Mouse (Mus musculus): ENCODE data around the gene Car9. TPM values are rescaled to one million over a fixed set of nuclear protein-coding genes. Genes with fewer than 3 reads are reported as not detected.

Gene Car9
- total and polyA plus RNA-seq, 3 experiments, result 0.77 to 3.3 TPM; not detected in 1

GRCm38 (mm10) chr4:43476604-43477003 lies 30.2 kb upstream of the Car9 start:
- H3K36me3 ChIP-seq (ENCODE audit: control insufficient read depth in 1 of 2, insufficient read depth in 2 of 2, low read length in 2 of 2), result peaks cover 0 to 1% of the 10 kb centered on the region in 2 experiments; a peak in 1 of 4 replicates
- H3K27me3 ChIP-seq (ENCODE audit: control insufficient read depth in 1 of 2, insufficient read depth in 2 of 2, low read length in 2 of 2), result no peaks in the 10 kb centered on the region
- no peak overlapping the region for H3K4me3 ChIP-seq (ENCODE audit: control insufficient read depth in 1 of 2, insufficient read depth in 1 of 2, low read depth in 2 of 2, low read length in 2 of 2)
- H3K27ac ChIP-seq (ENCODE audit: control insufficient read depth, low read depth, low read length), result no peak overlapping the region
- H3K9ac ChIP-seq (ENCODE audit: control insufficient read depth, low read depth, low read length, poor library complexity, severe bottlenecking), result no peak overlapping the region
- no peaks in the 10 kb centered on the region for H3K9me3 ChIP-seq (replicated peaks; ENCODE audit: insufficient read depth, low read length)
- H3K79me2 ChIP-seq (ENCODE audit: control insufficient read depth, insufficient read depth, low read length, poor library complexity), result no peaks in the 10 kb centered on the region
- TF ChIP-seq SMC3 (IDR thresholded peaks at IDR 0.05; ENCODE audit: low read depth, low read length), result 0 out of 2 replicates have a peak, but pooled peaks have one; percentile 27
- TF ChIP-seq POLR2AphosphoS5 (IDR thresholded peaks at IDR 0.05; ENCODE audit: borderline replicate concordance, low read depth, low read length), result no peak
- TF ChIP-seq E2F4 (IDR thresholded peaks at IDR 0.05; ENCODE audit: borderline replicate concordance, low read depth, low read length), result no peak
- peak in 2 of 3 experiments; percentile 31 to 42; a peak in 5 of 6 replicates for TF ChIP-seq CTCF (IDR thresholded peaks at IDR 0.05 in 2 of 3, conservative IDR thresholded peaks at IDR 0.05 in 1 of 3; ENCODE audit: control insufficient read depth in 1 of 3, insufficient read depth in 1 of 3, low read depth in 2 of 3, low read length in 3 of 3, poor library complexity in 1 of 3, severe bottlenecking in 1 of 3)
- TF ChIP-seq ZC3H11A (IDR thresholded peaks at IDR 0.05; ENCODE audit: low read depth, low read length), result no peak
- TF ChIP-seq MAZ (IDR thresholded peaks at IDR 0.05; ENCODE audit: low read depth, low read length), result no peak
- DNase-seq (ENCODE audit: low read depth, low spot score), result peak; percentile 47
- peaks cover 0 to 6% of the 10 kb centered on the region in 2 experiments; a peak in 2 of 4 replicates for H3K4me1 ChIP-seq (ENCODE audit: control insufficient read depth in 1 of 2, insufficient read depth in 2 of 2, low read length in 2 of 2)

DNA sequence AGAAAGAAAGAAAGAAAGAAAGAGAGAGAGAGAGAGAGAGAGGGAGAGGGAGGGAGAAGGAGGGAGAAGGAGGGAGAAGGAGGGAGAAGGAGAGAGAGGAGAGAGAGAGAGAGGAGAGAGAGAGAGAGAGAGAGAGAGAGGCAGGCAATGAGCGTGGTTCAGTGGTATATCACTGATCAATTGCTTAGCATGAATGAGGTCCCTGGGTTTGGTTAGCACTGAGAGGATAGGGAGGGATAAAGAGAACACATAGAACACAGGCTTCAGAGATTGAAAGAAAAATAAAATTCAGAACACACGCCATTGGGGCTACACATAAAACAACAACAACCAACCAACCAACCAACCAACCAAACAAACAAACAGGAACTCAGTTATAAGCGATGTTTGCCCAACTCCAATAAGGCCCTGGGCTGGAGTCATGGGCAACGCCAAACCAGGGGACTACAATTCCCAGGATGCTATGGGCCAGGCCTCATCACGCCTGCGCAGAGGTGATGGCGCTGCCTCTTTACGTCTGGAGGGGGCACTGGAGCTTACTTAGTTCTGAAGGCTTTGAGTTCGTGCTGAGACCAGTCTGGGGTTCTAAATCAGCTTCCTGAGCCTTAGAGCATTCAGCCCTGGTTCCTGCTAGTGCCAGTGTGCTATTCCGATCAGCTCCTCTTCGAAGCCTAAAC lies 28.8 kb upstream of the Car9 start:
- Histone ChIP-seq H3K36me3 (ENCODE audit: control insufficient read depth in 1 of 2, insufficient read depth in 2 of 2, low read length in 2 of 2) (peaks cover 0 to 11% of the 10 kb centered on the region in 2 experiments; a peak in 2 of 4 replicates), H3K27ac (ENCODE audit: control insufficient read depth, low read depth, low read length) (peak overlapping the region; percentile 82), H3K9ac (ENCODE audit: control insufficient read depth, low read depth, low read length, poor library complexity, severe bottlenecking) (peak overlapping the region; percentile 45), H3K4me3 (ENCODE audit: control insufficient read depth in 1 of 2, insufficient read depth in 1 of 2, low read depth in 2 of 2, low read length in 2 of 2) (peak overlapping the region; percentile 62 to 82), H3K79me2 (ENCODE audit: control insufficient read depth, insufficient read depth, low read length, poor library complexity) (no peaks in the 10 kb centered on the region), H3K27me3 (ENCODE audit: control insufficient read depth in 1 of 2, insufficient read depth in 2 of 2, low read length in 2 of 2) (no peaks in the 10 kb centered on the region), H3K4me1 (ENCODE audit: control insufficient read depth in 1 of 2, insufficient read depth in 2 of 2, low read length in 2 of 2) (peaks cover 0 to 17% of the 10 kb centered on the region in 2 experiments; a peak in 2 of 4 replicates), H3K9me3 (replicated peaks; ENCODE audit: insufficient read depth, low read length) (no peaks in the 10 kb centered on the region)
- peak; percentile 97 for DNase-seq (ENCODE audit: low read depth, low spot score)
- TF ChIP-seq MYC (IDR thresholded peaks at IDR 0.05; ENCODE audit: low read depth, low read length), result peak; percentile 9; the same call in 1 of the 2 replicates
- no peak for TF ChIP-seq RCOR1 (IDR thresholded peaks at IDR 0.05; ENCODE audit: low read depth, low read length)
- no peak for TF ChIP-seq USF2 (IDR thresholded peaks at IDR 0.05; ENCODE audit: borderline replicate concordance in 1 of 2, insufficient read depth in 1 of 2, low read depth in 1 of 2, low read length in 2 of 2)
- no peak for TF ChIP-seq GATA1 (IDR thresholded peaks at IDR 0.05; ENCODE audit: low read depth, low read length)
- no peak for TF ChIP-seq MEF2A (IDR thresholded peaks at IDR 0.05; ENCODE audit: extremely low read depth, insufficient replicate concordance, low read depth, low read length, poor library complexity, severe bottlenecking)
- peak; percentile 44; the same call in 1 of the 2 replicates for TF ChIP-seq TCF12 (IDR thresholded peaks at IDR 0.05; ENCODE audit: low read depth, low read length)
- TF ChIP-seq HCFC1 (IDR thresholded peaks at IDR 0.05; ENCODE audit: low read depth, low read length), result peak; percentile 96
- no peak for TF ChIP-seq ZNF384 (IDR thresholded peaks at IDR 0.05; ENCODE audit: low read depth, low read length)
- no peak for TF ChIP-seq ETS1 (IDR thresholded peaks at IDR 0.05; ENCODE audit: low read depth, low read length)
- no peak for TF ChIP-seq TAL1 (IDR thresholded peaks at IDR 0.05; ENCODE audit: low read length)
- no peak for TF ChIP-seq UBTF (IDR thresholded peaks at IDR 0.05; ENCODE audit: borderline replicate concordance, insufficient read depth, low read depth, low read length)
- no peak for TF ChIP-seq EP300 (IDR thresholded peaks at IDR 0.05; ENCODE audit: low read depth in 1 of 2, low read length in 2 of 2)
- peak; percentile 40; the same call in 1 of the 2 replicates for TF ChIP-seq SIN3A (IDR thresholded peaks at IDR 0.05; ENCODE audit: low read length)
- no peak for TF ChIP-seq MYB (IDR thresholded peaks at IDR 0.05; ENCODE audit: low read depth, low read length)
- no peak; the same call in 1 of the 2 replicates for TF ChIP-seq RAD21 (IDR thresholded peaks at IDR 0.05; ENCODE audit: low read depth, low read length)
- peak in 1 of 2 experiments; percentile 83; a peak in 2 of 4 replicates for TF ChIP-seq POLR2A (IDR thresholded peaks at IDR 0.05; ENCODE audit: control insufficient read depth in 1 of 2, insufficient read depth in 1 of 2, low read depth in 1 of 2, low read length in 2 of 2, poor library complexity in 1 of 2)
- TF ChIP-seq NELFE (IDR thresholded peaks at IDR 0.05; ENCODE audit: low read depth, low read length), result peak; percentile 82
- TF ChIP-seq MXI1 (IDR thresholded peaks at IDR 0.05; ENCODE audit: low read depth, low read length), result no peak
- no peak for TF ChIP-seq MAFK (IDR thresholded peaks at IDR 0.05; ENCODE audit: borderline replicate concordance, low read depth, low read length)
- TF ChIP-seq MAX (IDR thresholded peaks at IDR 0.05; ENCODE audit: low read length), result no peak
- TF ChIP-seq BHLHE40 (IDR thresholded peaks at IDR 0.05; ENCODE audit: borderline replicate concordance, low read depth, low read length), result no peak
- TF ChIP-seq ELF1 (IDR thresholded peaks at IDR 0.05; ENCODE audit: low read depth, low read length), result no peak
- TF ChIP-seq JUND (IDR thresholded peaks at IDR 0.05; ENCODE audit: low read depth, low read length), result no peak
- no peak for TF ChIP-seq GABPA (IDR thresholded peaks at IDR 0.05; ENCODE audit: low read depth, low read length)
